Mouse (Mus musculus): ENCODE measurements around the gene Usp44. TPM values are rescaled to one million over a fixed set of nuclear protein-coding genes. Genes with fewer than 3 reads are reported as not detected.

The Usp44 gene
- polyA plus RNA-seq, 1 experiment from 2014 or later: 1.3 TPM

DNA sequence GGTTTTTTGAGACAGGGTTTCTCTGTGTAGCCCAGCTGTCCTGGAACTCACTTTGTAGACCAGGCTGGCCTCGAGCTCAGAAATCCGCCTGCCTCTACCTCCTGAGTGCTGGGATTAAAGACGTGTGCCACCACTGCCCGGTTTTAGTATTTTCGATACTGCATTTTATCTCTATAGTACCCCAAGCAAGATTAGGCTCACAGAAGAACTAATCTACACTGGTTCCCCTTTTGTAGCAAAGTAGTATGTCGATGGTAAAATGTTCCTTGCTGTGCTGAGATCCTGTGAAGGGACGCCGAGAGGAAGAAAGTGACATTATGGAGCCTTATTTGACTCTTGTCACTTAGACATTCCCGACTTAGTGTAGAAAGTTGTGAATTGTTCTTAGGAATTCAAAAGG is 23.8 kb downstream of the Usp44 start:
- WGBS: 86% methylated on average over 9 of the region's 9 CpGs
- ATAC-seq (ENCODE audit: insufficient number of reproducible peaks, low FRiP score, low TSS enrichment, low read depth): no peak

DNA sequence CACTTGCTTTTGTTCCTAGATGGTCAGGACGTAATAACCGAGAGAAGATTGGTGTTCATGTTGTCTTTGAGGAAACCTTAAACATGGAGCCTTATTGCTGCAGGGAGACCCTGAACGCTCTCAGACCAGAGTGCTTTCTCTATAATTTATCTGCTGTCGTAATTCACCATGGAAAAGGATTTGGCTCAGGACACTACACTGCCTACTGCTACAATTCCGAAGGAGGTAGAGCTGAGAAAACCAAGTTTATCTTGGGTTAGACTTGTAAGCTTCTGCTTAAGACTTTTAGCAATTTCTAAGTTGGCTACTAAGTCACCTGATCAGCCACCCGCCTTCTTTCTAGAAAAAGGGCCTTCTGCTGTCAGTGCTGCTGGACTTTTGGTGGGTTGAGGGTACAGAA is 24.7 kb downstream of the Usp44 start:
- Histone ChIP-seq H3K4me2 (replicated peaks) (no peak overlapping the region), H3K27me3 (no peaks in the 10 kb centered on the region), H3K9me3 (replicated peaks) (no peaks in the 10 kb centered on the region), H3K4me1 (no peaks in the 10 kb centered on the region), H3K36me3 (peaks cover 12% of the 10 kb centered on the region; the same call in 1 of the 2 replicates), H3K27ac (replicated peaks) (no peak overlapping the region), H3K9ac (no peak overlapping the region), H3K4me3 (replicated peaks) (no peak overlapping the region)
- WGBS: 87% methylated on average over 6 of the region's 6 CpGs
- ATAC-seq (ENCODE audit: insufficient number of reproducible peaks, low FRiP score, low TSS enrichment, low read depth): no peak

More for the DNA sequence above, 23.8 kb downstream of the Usp44 start:
- Histone ChIP-seq H3K27me3 (no peaks in the 10 kb centered on the region), H3K4me1 (no peaks in the 10 kb centered on the region), H3K27ac (replicated peaks) (no peak overlapping the region), H3K4me2 (replicated peaks) (no peak overlapping the region), H3K9me3 (replicated peaks) (no peaks in the 10 kb centered on the region), H3K9ac (no peak overlapping the region), H3K4me3 (replicated peaks) (no peak overlapping the region), H3K36me3 (peaks cover 6% of the 10 kb centered on the region; the same call in 1 of the 2 replicates)

DNA sequence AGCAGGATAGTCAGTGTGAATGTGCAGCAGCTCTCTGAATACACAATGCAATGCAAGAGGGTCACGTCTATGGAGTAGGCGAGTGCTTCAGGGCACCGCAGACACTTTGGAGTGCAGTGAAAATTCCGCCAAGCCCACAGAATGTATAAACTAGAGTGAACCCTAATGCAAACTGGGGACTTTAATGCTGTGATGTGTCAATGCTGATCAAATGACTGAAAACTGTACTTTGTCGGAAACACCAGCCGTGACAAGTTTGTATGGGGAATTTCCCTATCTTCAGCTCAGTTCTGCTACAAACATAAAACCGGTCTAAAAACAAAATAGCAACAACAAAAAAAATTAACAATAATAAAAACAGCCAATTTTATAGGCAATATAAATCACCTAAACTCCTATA is 37.0 kb downstream of the Usp44 start:
- no peak for ATAC-seq (ENCODE audit: insufficient number of reproducible peaks, low FRiP score, low TSS enrichment, low read depth)
- no peaks in the 10 kb centered on the region for H3K9me3 ChIP-seq (replicated peaks)
- no peak overlapping the region for H3K4me3 ChIP-seq (replicated peaks)
- H3K4me2 ChIP-seq (replicated peaks): no peak overlapping the region
- no peak overlapping the region for H3K27ac ChIP-seq (replicated peaks)
- H3K4me1 ChIP-seq: no peaks in the 10 kb centered on the region
- H3K27me3 ChIP-seq: no peaks in the 10 kb centered on the region
- H3K9ac ChIP-seq: no peak overlapping the region
- WGBS: 92% methylated on average over 7 of the region's 7 CpGs
- peaks cover 78% of the 10 kb centered on the region for H3K36me3 ChIP-seq

DNA sequence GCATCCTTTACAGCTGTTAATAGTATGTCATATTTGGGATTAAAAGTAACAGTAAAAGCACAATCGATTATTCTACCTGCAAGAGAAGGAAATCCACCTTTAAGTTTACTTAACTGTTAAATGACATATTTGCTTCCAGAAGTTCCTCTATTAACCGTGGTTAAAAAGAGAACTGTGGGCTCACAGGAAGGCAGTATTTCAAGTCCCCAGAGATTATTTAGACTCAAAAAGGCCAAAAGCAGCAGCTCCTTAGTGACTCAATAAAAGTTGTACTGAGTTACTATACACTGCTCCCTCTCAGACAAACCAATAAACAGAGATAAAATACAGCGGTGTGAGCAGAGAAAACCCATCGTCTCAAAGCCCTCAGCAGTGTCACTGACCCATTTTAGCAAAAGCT is 37.5 kb downstream of the Usp44 start:
- Histone ChIP-seq H3K9me3 (replicated peaks) (no peaks in the 10 kb centered on the region), H3K4me3 (replicated peaks) (no peak overlapping the region), H3K27ac (replicated peaks) (no peak overlapping the region), H3K9ac (no peak overlapping the region), H3K27me3 (no peaks in the 10 kb centered on the region), H3K36me3 (peaks cover 81% of the 10 kb centered on the region), H3K4me1 (no peaks in the 10 kb centered on the region), H3K4me2 (replicated peaks) (no peak overlapping the region)
- WGBS: 88% methylated on average over 4 of the region's 4 CpGs
- no peak for ATAC-seq (ENCODE audit: insufficient number of reproducible peaks, low FRiP score, low TSS enrichment, low read depth)

DNA sequence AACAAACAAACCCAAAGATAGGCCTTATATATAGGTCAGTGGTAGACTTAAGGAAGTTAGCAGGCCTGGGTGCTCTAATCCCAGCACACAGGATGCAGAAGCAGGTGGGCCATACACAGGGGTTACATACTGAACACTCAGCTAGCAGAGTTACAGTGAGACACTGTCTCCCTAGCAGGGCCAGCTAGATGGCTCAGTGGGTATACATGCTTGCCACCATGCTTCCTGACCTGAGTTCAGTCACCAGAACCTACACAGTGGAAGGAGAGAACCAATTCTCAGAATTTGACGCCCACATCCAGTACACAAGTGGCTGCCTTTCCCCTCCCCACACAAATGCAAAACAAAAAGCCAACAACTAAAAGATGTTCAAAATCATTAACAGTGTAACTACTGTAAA is 45.4 kb downstream of the Usp44 start:
- Histone ChIP-seq H3K9ac (no peak overlapping the region), H3K4me3 (replicated peaks) (no peak overlapping the region), H3K27ac (replicated peaks) (no peak overlapping the region), H3K9me3 (replicated peaks) (no peaks in the 10 kb centered on the region), H3K36me3 (peaks cover 51% of the 10 kb centered on the region), H3K4me2 (replicated peaks) (no peak overlapping the region), H3K27me3 (no peaks in the 10 kb centered on the region), H3K4me1 (no peaks in the 10 kb centered on the region)
- WGBS: 85% methylated on average over 1 of the region's 1 CpGs
- no peak for ATAC-seq (ENCODE audit: insufficient number of reproducible peaks, low FRiP score, low TSS enrichment, low read depth)

DNA sequence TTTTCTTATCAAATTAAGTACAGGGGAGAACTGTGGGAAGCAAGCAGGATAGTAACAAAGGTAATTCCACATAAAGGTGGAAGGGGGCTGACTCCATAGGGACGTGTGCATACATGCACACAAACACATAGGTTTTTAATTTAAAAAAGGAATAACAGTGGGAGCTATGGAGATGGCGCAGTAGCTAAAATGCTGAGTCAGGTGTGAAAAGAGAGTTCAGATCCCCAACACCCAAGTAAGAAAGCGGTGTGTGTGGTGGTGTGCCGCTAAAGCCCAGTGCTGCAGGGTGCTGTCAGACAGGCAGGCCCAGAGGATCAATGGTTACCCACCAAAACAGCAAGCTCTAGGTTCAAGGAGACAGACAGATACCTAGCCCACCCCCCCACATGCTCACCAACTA is 47.4 kb downstream of the Usp44 start:
- Histone ChIP-seq H3K9ac (no peak overlapping the region), H3K27me3 (no peaks in the 10 kb centered on the region), H3K36me3 (peaks cover 50% of the 10 kb centered on the region), H3K9me3 (replicated peaks) (no peaks in the 10 kb centered on the region), H3K27ac (replicated peaks) (no peak overlapping the region), H3K4me3 (replicated peaks) (no peak overlapping the region), H3K4me1 (no peaks in the 10 kb centered on the region), H3K4me2 (replicated peaks) (no peak overlapping the region)
- WGBS: 91% methylated on average over 4 of the region's 4 CpGs
- no peak for ATAC-seq (ENCODE audit: insufficient number of reproducible peaks, low FRiP score, low TSS enrichment, low read depth)

DNA sequence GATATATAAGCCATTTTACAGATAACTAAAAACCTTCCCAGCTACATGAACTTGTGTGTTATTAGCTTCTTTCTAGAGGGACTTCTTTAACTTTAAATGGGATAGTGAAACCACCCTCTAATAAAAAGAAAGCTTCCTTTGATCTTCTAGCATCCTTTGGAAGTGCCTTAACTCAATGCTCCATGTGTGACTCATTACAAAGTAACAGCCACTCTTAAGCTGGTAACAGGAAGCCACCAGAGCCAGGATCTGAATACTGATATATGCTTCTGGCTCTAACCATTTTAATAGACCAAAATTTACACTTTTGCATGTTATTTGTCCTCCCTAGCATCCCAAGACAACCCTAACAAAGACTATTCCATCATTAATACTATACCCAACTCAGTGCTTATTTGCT is 50.6 kb downstream of the Usp44 start:
- Histone ChIP-seq H3K9me3 (replicated peaks) (no peaks in the 10 kb centered on the region), H3K27me3 (no peaks in the 10 kb centered on the region), H3K27ac (replicated peaks) (no peak overlapping the region), H3K9ac (no peak overlapping the region), H3K4me1 (no peaks in the 10 kb centered on the region), H3K36me3 (peaks cover 60% of the 10 kb centered on the region), H3K4me2 (replicated peaks) (no peak overlapping the region), H3K4me3 (replicated peaks) (no peak overlapping the region)
- ATAC-seq (ENCODE audit: insufficient number of reproducible peaks, low FRiP score, low TSS enrichment, low read depth): no peak

DNA sequence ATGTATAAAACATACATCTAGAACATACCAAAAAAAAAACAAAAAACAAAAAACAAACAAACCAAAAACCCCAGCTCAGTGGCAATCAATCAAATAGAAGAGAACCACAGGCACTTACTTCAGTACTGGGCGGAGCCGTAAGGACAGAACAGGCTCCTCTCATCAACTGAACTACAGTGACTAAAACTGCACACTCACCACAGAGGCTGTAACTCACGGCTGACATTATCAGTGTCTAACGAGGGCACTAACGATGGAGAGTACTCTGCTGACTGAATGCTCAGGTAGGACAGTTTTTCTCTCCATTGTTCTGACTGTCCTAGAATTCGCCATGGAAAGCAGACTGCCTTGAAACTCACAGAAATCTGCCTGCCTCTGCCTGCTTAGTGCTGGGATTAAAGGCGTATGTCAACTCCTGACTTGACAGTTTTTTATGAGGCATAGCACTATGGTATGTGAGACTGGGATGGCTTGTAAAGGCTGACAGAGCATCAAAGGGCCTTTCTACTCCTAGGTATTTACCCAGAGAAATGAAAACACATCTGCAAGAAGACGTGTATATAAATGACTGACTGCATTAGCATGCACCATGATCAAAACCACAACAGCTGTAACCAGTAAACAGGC is 51.5 kb downstream of the Usp44 start:
- Histone ChIP-seq H3K27ac (replicated peaks) (no peak overlapping the region), H3K9me3 (replicated peaks) (no peaks in the 10 kb centered on the region), H3K4me1 (peaks cover under 1% of the 10 kb centered on the region; the same call in 1 of the 2 replicates), H3K4me2 (replicated peaks) (no peak overlapping the region), H3K4me3 (replicated peaks) (no peak overlapping the region), H3K36me3 (peaks cover 58% of the 10 kb centered on the region), H3K9ac (no peak overlapping the region), H3K27me3 (no peaks in the 10 kb centered on the region)
- ATAC-seq (ENCODE audit: insufficient number of reproducible peaks, low FRiP score, low TSS enrichment, low read depth): no peak
- whole genome bisulfite sequencing: 77% methylated on average over 8 of the region's 8 CpGs

DNA sequence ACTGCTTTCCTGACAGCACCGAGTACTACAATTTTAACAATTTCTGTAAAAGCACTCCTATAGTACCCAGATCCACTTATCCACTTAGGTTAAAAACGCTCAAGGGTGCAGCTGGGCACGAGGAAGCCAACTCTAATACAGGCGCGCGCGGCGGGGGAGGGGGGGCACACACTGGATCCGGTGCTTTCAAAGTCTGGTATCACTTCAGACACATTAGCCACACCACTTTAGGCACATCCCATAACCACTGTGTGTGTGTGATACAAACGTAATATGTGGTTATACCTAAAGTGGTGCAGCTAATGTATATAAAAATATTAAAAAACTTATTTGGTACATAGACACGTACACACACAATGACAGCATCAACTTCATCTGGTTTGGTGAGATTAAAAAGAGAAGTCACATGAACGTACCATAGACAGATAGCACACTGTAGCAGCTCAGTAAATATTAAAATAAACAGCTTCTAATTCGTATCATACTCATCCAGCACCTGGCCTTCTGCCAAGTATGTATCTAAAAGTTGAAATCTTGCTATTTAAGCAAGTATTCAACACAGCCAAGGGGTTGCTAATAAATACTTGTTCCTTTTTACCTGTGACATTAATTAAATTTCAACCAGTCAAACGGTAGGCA is 54.6 kb downstream of the Usp44 start:
- no peaks in the 10 kb centered on the region for H3K9me3 ChIP-seq (replicated peaks)
- no peak for ATAC-seq (ENCODE audit: insufficient number of reproducible peaks, low FRiP score, low TSS enrichment, low read depth)
- peaks cover 38% of the 10 kb centered on the region for H3K36me3 ChIP-seq
- no peaks in the 10 kb centered on the region for H3K27me3 ChIP-seq
- WGBS: 79% methylated on average over 14 of the region's 14 CpGs
- no peak overlapping the region for H3K4me3 ChIP-seq (replicated peaks)
- no peak overlapping the region for H3K9ac ChIP-seq
- peaks cover 9% of the 10 kb centered on the region for H3K4me1 ChIP-seq
- H3K4me2 ChIP-seq (replicated peaks): no peak overlapping the region
- no peak overlapping the region for H3K27ac ChIP-seq (replicated peaks)

DNA sequence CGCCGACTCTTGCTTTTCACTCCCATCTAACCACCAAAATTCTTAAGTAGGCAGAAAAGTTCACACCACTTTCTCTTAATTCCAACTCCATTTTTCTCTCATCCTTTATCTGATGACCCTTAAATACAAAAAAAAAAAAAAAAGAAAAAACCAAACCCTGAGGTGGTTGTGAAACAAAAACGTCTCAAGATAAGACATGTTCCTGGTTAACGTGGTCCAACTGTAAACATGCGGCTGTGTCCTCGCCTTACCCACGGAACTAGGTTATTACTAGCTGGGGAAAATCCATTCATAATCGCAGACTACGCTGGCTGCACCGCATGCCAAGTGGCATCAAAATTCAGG is 57.2 kb downstream of the Usp44 start:
- Histone ChIP-seq H3K9me3 (replicated peaks) (no peaks in the 10 kb centered on the region), H3K36me3 (peaks cover 29% of the 10 kb centered on the region), H3K27ac (replicated peaks) (peak overlapping the region; percentile 92; the same call in 1 of the 2 replicates), H3K27me3 (no peaks in the 10 kb centered on the region), H3K4me1 (peaks cover 9% of the 10 kb centered on the region), H3K4me2 (replicated peaks) (peak overlapping the region; percentile 62), H3K4me3 (replicated peaks) (peak overlapping the region; percentile 96), H3K9ac (peak overlapping the region; percentile 96)
- ATAC-seq (ENCODE audit: insufficient number of reproducible peaks, low FRiP score, low TSS enrichment, low read depth): no peak
- WGBS: 10% methylated on average over 10 of the region's 10 CpGs

DNA sequence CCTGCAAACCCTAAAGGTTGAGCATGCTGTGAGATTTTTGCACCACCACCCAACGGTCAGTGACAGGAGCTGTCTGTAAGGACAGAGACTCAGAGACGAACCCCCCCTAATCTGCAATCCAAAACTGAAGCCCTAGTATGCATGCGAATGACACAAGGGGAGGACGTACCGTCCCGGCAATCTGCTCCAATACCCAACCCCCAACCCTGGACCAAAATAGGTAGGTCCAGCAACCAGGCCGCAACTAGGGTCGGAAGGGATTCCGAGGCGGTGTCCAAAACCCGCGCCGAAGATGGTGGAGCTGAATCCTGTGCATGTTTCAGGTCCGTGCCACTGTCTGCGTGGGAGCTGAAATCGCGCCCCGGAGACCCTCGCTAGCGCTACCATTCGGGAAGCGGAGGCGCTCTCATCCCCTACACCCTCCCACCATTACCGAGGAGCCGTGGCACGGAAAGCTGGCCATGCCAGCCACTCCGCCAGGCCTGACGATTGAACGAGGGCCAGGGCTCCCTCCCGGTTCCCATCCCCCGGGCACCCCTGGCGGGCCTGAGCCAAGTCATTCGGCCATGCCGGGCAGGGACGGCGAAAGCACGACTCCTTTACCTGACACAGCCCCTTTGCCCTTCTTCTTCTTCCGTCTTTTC is 57.7 kb downstream of the Usp44 start:
- Histone ChIP-seq H3K4me2 (replicated peaks) (peak overlapping the region; percentile 62), H3K27ac (replicated peaks) (peak overlapping the region; percentile 92), H3K36me3 (peaks cover 26% of the 10 kb centered on the region), H3K9me3 (replicated peaks) (no peaks in the 10 kb centered on the region), H3K4me1 (peaks cover 9% of the 10 kb centered on the region), H3K27me3 (no peaks in the 10 kb centered on the region), H3K4me3 (replicated peaks) (peak overlapping the region; percentile 96), H3K9ac (peak overlapping the region; percentile 96)
- WGBS: under 1% methylated on average over 38 of the region's 38 CpGs
- ATAC-seq (ENCODE audit: insufficient number of reproducible peaks, low FRiP score, low TSS enrichment, low read depth): peak; percentile 72

Data from embryonic facial prominence, embryonic 15.5 days (tissue).